Mouse (Mus musculus) G1E (cell line): ENCODE data around the gene Pim2.

Experiments
- CTCF ChIP-seq: IDR thresholded peaks from 2 replicates; pipeline ENCODE4 v1.5.1; 2012; ENCODE audit warnings: low read depth, low read length, inconsistent platforms, mixed read lengths
- GATA1 ChIP-seq: IDR thresholded peaks from 2 replicates; pipeline ENCODE4 v1.6.1; 2012; ENCODE audit warnings: borderline replicate concordance, low read length, inconsistent platforms, mixed read lengths
- GATA2 ChIP-seq: IDR thresholded peaks from 2 replicates; pipeline ENCODE4 v1.6.1; 2012; ENCODE audit warnings: low read depth, low read length, inconsistent platforms, borderline replicate concordance
- POLR2AphosphoS5 ChIP-seq: IDR thresholded peaks from 2 replicates; pipeline ENCODE4 v1.6.1; 2012; ENCODE audit warnings: low read depth, low read length, inconsistent platforms; ENCODE audit not compliant: insufficient replicate concordance
- TAL1 ChIP-seq: conservative IDR thresholded peaks from 2 replicates; pipeline ENCODE4 v1.6.1; 2012; ENCODE audit warnings: low read depth, low read length, inconsistent platforms, mixed read lengths

DNA sequence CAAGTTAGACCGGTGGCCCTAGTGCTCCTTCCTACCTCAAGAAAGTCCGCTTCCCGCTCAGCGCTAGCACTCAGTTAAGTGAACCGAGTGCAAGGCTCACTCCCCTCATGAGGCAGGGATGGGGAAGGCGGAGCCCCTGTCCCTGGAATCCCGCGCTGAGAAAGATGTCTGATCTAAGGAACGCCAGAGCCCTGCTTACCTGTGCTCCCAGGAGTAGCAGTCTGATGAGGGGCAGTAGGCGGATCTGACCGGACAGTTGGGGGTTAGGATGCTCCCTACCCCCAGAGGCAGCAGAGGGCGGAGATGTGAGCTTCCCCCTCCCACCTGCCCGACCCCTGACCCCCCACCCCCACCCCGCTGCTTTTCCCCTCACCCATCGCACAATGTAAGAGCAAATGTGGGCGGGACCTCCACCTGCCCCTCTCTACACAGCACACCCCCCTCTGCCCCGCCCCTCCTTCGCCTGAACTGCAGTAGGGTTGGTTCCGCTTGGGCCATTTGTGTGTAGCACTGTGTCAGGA is 50.3 kb downstream of the Pim2 start, which contains the start of gene Eras:
- TF ChIP-seq CTCF (no peak), GATA1 (no peak), GATA2 (no peak), POLR2AphosphoS5 (no peak), TAL1 (no peak)
